Mouse (Mus musculus) right cerebral cortex, adult 18-20 months (tissue): ENCODE measurements at regions not wholly inside any gene's neighbourhood (a gene's known extent, or its start where the extent isn't known, plus 50 kb on each side); places are given as distances from the start of the nearest gene placed in this dataset.

ENCODE experiments used
- DNase-seq: peaks from one replicate; pipeline ENCODE4 v3.0.0; 2022; ENCODE audit warnings: mixed read lengths

GRCm38 (mm10) chr13:57365096-57365495 is 469.3 kb upstream of the Trpc7 start:
- DNase-seq = no peak

- no peak for DNase-seq
Observed at GRCm38 (mm10) chr13:57364396-57364795, 468.6 kb upstream of the Trpc7 start.

- no peak for DNase-seq
Observed at GRCm38 (mm10) chr13:57362563-57362962, 466.8 kb upstream of the Trpc7 start.

- no peak for DNase-seq
Observed at GRCm38 (mm10) chr13:57361286-57361685, 465.5 kb upstream of the Trpc7 start.

- DNase-seq = no peak
Observed at GRCm38 (mm10) chr13:57354606-57355005, 458.8 kb upstream of the Trpc7 start.

- DNase-seq = no peak
Observed at GRCm38 (mm10) chr13:57353976-57354375, 458.2 kb upstream of the Trpc7 start.

- no peak for DNase-seq
Observed at GRCm38 (mm10) chr13:57350828-57351227, 455.0 kb upstream of the Trpc7 start.

GRCm38 (mm10) chr13:57338676-57339075 is 442.9 kb upstream of the Trpc7 start:
- no peak for DNase-seq

- DNase-seq = no peak
Observed at GRCm38 (mm10) chr13:57336596-57336995, 440.8 kb upstream of the Trpc7 start.

GRCm38 (mm10) chr13:57332976-57333375 is 437.2 kb upstream of the Trpc7 start:
- DNase-seq = no peak

- no peak for DNase-seq
Observed at GRCm38 (mm10) chr13:57331868-57332267, 436.1 kb upstream of the Trpc7 start.

GRCm38 (mm10) chr13:57325306-57325925 is 429.6 kb upstream of the Trpc7 start:
- no peak for DNase-seq

- DNase-seq = no peak
Observed at GRCm38 (mm10) chr13:57316211-57317005, 420.6 kb upstream of the Trpc7 start.

- no peak for DNase-seq
Observed at GRCm38 (mm10) chr13:57314512-57314911, 418.7 kb upstream of the Trpc7 start.

- DNase-seq = no peak
Observed at GRCm38 (mm10) chr13:57313731-57314130, 417.9 kb upstream of the Trpc7 start.

- DNase-seq = no peak
Observed at GRCm38 (mm10) chr13:57311235-57311634, 415.4 kb upstream of the Trpc7 start.

- no peak for DNase-seq
Observed at GRCm38 (mm10) chr13:57309618-57310017, 413.8 kb upstream of the Trpc7 start.

- DNase-seq = no peak
Observed at GRCm38 (mm10) chr13:57307971-57308903, 412.4 kb upstream of the Trpc7 start.

- DNase-seq = no peak
Observed at GRCm38 (mm10) chr13:57305586-57305985, 409.8 kb upstream of the Trpc7 start.

GRCm38 (mm10) chr13:57303805-57304204 is 408.0 kb upstream of the Trpc7 start:
- no peak for DNase-seq

- DNase-seq = no peak
Observed at GRCm38 (mm10) chr13:57291737-57292490, 396.1 kb upstream of the Trpc7 start.

GRCm38 (mm10) chr13:57286168-57286567 is 390.4 kb upstream of the Trpc7 start:
- DNase-seq = no peak

GRCm38 (mm10) chr13:57282816-57283215 is 387.0 kb upstream of the Trpc7 start:
- DNase-seq = no peak
